Mouse (Mus musculus): Measurements from ENCODE around the gene Ppp3ca. TPM values are rescaled to one million over a fixed set of nuclear protein-coding genes. Genes with fewer than 3 reads are reported as not detected.

Ppp3ca gene
- polyA plus RNA-seq, 1 experiment from 2014 or later: 42.8 TPM

DNA sequence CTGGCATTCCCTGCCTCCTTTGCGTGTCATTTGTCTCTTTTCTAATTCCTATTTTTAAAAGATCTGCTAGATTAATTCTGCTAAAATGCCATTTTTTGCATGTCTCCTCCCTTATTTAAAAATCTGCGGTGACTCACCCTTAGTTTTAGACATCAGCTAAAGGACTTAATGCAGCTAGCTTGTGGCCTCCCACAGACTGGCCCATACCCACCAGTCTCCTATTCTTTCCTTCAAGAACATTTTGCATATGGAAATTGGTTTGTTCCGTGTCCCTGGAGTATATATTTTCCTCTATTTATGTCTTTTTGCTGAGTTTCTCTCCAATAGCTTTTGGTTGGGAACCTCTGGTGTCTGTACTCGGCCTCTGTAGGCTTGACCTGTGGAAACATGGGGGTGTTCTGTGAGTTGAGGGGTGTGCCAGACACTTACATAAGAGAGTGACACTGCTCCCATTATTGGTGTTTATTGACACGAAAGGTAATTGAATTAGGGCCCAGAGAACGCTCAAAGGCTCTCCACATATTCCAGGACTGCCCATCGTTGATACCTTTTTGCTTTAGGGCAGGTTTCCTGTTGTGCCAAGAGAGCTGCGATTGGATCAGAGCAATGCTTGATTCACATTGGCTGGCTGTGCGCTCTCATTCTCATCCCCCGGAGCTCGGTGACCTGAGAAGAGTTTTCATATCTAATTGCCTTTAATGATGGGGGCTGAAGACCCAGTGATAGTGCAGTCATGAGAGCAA is 163.2 kb downstream of the Ppp3ca start:
- H3K36me3 ChIP-seq (ENCODE audit: control insufficient read depth, insufficient read depth, low read length): no peaks in the 10 kb centered on the region
- H3K4me2 ChIP-seq (ENCODE audit: low read depth, low read length): no peak overlapping the region
- H3K4me3 ChIP-seq (replicated peaks; ENCODE audit: low read length): no peak overlapping the region
- H3K9me3 ChIP-seq (replicated peaks; ENCODE audit: control insufficient read depth, low read length): no peaks in the 10 kb centered on the region
- H3K27me3 ChIP-seq (ENCODE audit: control insufficient read depth, insufficient read depth, low read length): no peaks in the 10 kb centered on the region
- no peak overlapping the region for H3K27ac ChIP-seq (ENCODE audit: low read length)
- ATAC-seq (ENCODE audit: insufficient read depth, low FRiP score): no peak
- H3K4me1 ChIP-seq (ENCODE audit: control insufficient read depth, insufficient read depth, low read length): peaks cover 19% of the 10 kb centered on the region
- H3K9ac ChIP-seq (ENCODE audit: low read length): no peak overlapping the region
- WGBS: 67% methylated on average over 11 of the region's 11 CpGs

- H3K27me3 ChIP-seq (ENCODE audit: control insufficient read depth, insufficient read depth, low read length): no peaks in the 10 kb centered on the region
- peak overlapping the region; percentile 25; the same call in 1 of the 2 replicates for H3K4me2 ChIP-seq (ENCODE audit: low read depth, low read length)
- H3K9ac ChIP-seq (ENCODE audit: low read length): no peak overlapping the region
- no peak overlapping the region for H3K27ac ChIP-seq (ENCODE audit: low read length)
- ATAC-seq (ENCODE audit: insufficient read depth, low FRiP score): no peak
- H3K4me1 ChIP-seq (ENCODE audit: control insufficient read depth, insufficient read depth, low read length): peaks cover 19% of the 10 kb centered on the region
- 26% methylated on average over 5 of the region's 5 CpGs for WGBS
- H3K36me3 ChIP-seq (ENCODE audit: control insufficient read depth, insufficient read depth, low read length): no peaks in the 10 kb centered on the region
- H3K4me3 ChIP-seq (replicated peaks; ENCODE audit: low read length): no peak overlapping the region
- no peaks in the 10 kb centered on the region for H3K9me3 ChIP-seq (replicated peaks; ENCODE audit: control insufficient read depth, low read length)
Measured at GRCm38 (mm10) chr3:136833893-136834292, 164.0 kb downstream of the Ppp3ca start.

DNA sequence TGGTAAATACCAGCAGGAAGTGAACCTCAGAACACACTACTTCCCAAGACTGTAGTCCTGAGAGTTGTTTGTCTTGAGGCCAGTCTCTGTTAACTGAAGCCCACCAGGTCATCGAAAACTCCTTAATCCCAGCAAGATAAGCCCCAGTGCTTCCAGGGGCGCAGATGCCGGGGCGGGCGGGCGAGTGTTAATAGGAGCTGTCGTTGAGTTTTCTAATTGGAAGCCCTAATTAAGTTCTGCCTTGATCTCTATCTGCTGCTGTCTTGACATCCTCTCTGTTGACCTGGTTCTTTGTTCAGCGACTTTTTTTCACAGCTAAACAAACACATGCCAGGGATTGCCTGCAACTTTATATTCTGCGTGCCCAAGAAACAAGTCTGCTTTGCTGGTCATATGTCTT is 165.9 kb downstream of the Ppp3ca start:
- peak overlapping the region; percentile 57; the same call in 1 of the 2 replicates for H3K27ac ChIP-seq (ENCODE audit: low read length)
- no peaks in the 10 kb centered on the region for H3K36me3 ChIP-seq (ENCODE audit: control insufficient read depth, insufficient read depth, low read length)
- H3K4me2 ChIP-seq (ENCODE audit: low read depth, low read length): 0 out of 2 replicates have a peak overlapping the region, but pooled peaks have one; percentile 25
- H3K9ac ChIP-seq (ENCODE audit: low read length): no peak overlapping the region
- WGBS: 45% methylated on average over 9 of the region's 9 CpGs
- ATAC-seq (ENCODE audit: insufficient read depth, low FRiP score): no peak
- peaks cover 19% of the 10 kb centered on the region for H3K4me1 ChIP-seq (ENCODE audit: control insufficient read depth, insufficient read depth, low read length)
- no peak overlapping the region for H3K4me3 ChIP-seq (replicated peaks; ENCODE audit: low read length)
- no peaks in the 10 kb centered on the region for H3K9me3 ChIP-seq (replicated peaks; ENCODE audit: control insufficient read depth, low read length)
- H3K27me3 ChIP-seq (ENCODE audit: control insufficient read depth, insufficient read depth, low read length): no peaks in the 10 kb centered on the region

GRCm38 (mm10) chr3:136836319-136837193 is 166.6 kb downstream of the Ppp3ca start:
- no peak overlapping the region for H3K4me3 ChIP-seq (replicated peaks; ENCODE audit: low read length)
- H3K4me1 ChIP-seq (ENCODE audit: control insufficient read depth, insufficient read depth, low read length): peaks cover 19% of the 10 kb centered on the region
- H3K27ac ChIP-seq (ENCODE audit: low read length): peak overlapping the region; percentile 57; the same call in 1 of the 2 replicates
- WGBS: 51% methylated on average over 17 of the region's 17 CpGs
- H3K9ac ChIP-seq (ENCODE audit: low read length): no peak overlapping the region; the same call in 1 of the 2 replicates
- H3K36me3 ChIP-seq (ENCODE audit: control insufficient read depth, insufficient read depth, low read length): no peaks in the 10 kb centered on the region
- peak; percentile 78; the same call in 1 of the 2 replicates for ATAC-seq (ENCODE audit: insufficient read depth, low FRiP score)
- 0 out of 2 replicates have a peak overlapping the region, but pooled peaks have one; percentile 25 for H3K4me2 ChIP-seq (ENCODE audit: low read depth, low read length)
- no peaks in the 10 kb centered on the region for H3K9me3 ChIP-seq (replicated peaks; ENCODE audit: control insufficient read depth, low read length)
- H3K27me3 ChIP-seq (ENCODE audit: control insufficient read depth, insufficient read depth, low read length): no peaks in the 10 kb centered on the region

GRCm38 (mm10) chr3:136837589-136837988 is 167.7 kb downstream of the Ppp3ca start:
- Histone ChIP-seq H3K9me3 (replicated peaks; ENCODE audit: control insufficient read depth, low read length) (no peaks in the 10 kb centered on the region), H3K9ac (ENCODE audit: low read length) (no peak overlapping the region), H3K4me1 (ENCODE audit: control insufficient read depth, insufficient read depth, low read length) (peaks cover 19% of the 10 kb centered on the region), H3K36me3 (ENCODE audit: control insufficient read depth, insufficient read depth, low read length) (no peaks in the 10 kb centered on the region), H3K4me2 (ENCODE audit: low read depth, low read length) (no peak overlapping the region), H3K27ac (ENCODE audit: low read length) (no peak overlapping the region), H3K4me3 (replicated peaks; ENCODE audit: low read length) (no peak overlapping the region), H3K27me3 (ENCODE audit: control insufficient read depth, insufficient read depth, low read length) (no peaks in the 10 kb centered on the region)
- WGBS: 93% methylated on average over 3 of the region's 3 CpGs
- ATAC-seq (ENCODE audit: insufficient read depth, low FRiP score): no peak

DNA sequence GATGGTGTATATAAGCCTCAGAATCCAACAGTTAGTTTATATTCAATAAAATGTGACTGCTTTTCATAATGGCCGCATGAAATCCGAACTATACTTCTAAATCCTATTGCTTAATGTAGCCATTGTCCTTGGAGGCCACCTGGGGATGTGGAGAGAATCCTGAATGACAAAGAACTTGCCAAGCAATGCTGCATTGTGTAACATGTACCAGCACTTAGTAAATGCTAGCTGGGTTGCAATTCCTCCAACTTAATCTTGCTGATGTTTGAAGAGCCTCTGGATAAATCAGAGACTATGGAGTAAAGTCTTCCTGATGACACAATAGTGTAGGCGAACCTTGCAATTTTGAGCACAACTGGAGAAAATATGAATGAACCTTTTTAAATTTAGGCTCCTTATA is 171.4 kb downstream of the Ppp3ca start:
- no peaks in the 10 kb centered on the region for H3K36me3 ChIP-seq (ENCODE audit: control insufficient read depth, insufficient read depth, low read length)
- H3K9ac ChIP-seq (ENCODE audit: low read length): no peak overlapping the region
- H3K4me1 ChIP-seq (ENCODE audit: control insufficient read depth, insufficient read depth, low read length): peaks cover 3% of the 10 kb centered on the region; the same call in 1 of the 2 replicates
- no peak overlapping the region for H3K27ac ChIP-seq (ENCODE audit: low read length)
- no peak overlapping the region for H3K4me2 ChIP-seq (ENCODE audit: low read depth, low read length)
- no peaks in the 10 kb centered on the region for H3K9me3 ChIP-seq (replicated peaks; ENCODE audit: control insufficient read depth, low read length)
- no peak overlapping the region for H3K4me3 ChIP-seq (replicated peaks; ENCODE audit: low read length)
- no peak for ATAC-seq (ENCODE audit: insufficient read depth, low FRiP score)
- WGBS: 77% methylated on average over 3 of the region's 3 CpGs
- no peaks in the 10 kb centered on the region for H3K27me3 ChIP-seq (ENCODE audit: control insufficient read depth, insufficient read depth, low read length)

- Histone ChIP-seq H3K27me3 (ENCODE audit: control insufficient read depth, insufficient read depth, low read length) (no peaks in the 10 kb centered on the region), H3K9me3 (replicated peaks; ENCODE audit: control insufficient read depth, low read length) (no peaks in the 10 kb centered on the region), H3K4me3 (replicated peaks; ENCODE audit: low read length) (no peak overlapping the region), H3K9ac (ENCODE audit: low read length) (no peak overlapping the region), H3K27ac (ENCODE audit: low read length) (no peak overlapping the region), H3K4me1 (ENCODE audit: control insufficient read depth, insufficient read depth, low read length) (no peaks in the 10 kb centered on the region), H3K36me3 (ENCODE audit: control insufficient read depth, insufficient read depth, low read length) (no peaks in the 10 kb centered on the region), H3K4me2 (ENCODE audit: low read depth, low read length) (no peak overlapping the region)
- WGBS: 56% methylated on average over 1 of the region's 1 CpGs
- ATAC-seq (ENCODE audit: insufficient read depth, low FRiP score): no peak
Measured at GRCm38 (mm10) chr3:136842384-136842783, 172.5 kb downstream of the Ppp3ca start.

GRCm38 (mm10) chr3:136843811-136844491 is 174.0 kb downstream of the Ppp3ca start:
- ATAC-seq (ENCODE audit: insufficient read depth, low FRiP score): no peak
- no peaks in the 10 kb centered on the region for H3K9me3 ChIP-seq (replicated peaks; ENCODE audit: control insufficient read depth, low read length)
- H3K4me3 ChIP-seq (replicated peaks; ENCODE audit: low read length): no peak overlapping the region
- H3K27me3 ChIP-seq (ENCODE audit: control insufficient read depth, insufficient read depth, low read length): no peaks in the 10 kb centered on the region
- no peak overlapping the region for H3K9ac ChIP-seq (ENCODE audit: low read length)
- H3K4me1 ChIP-seq (ENCODE audit: control insufficient read depth, insufficient read depth, low read length): no peaks in the 10 kb centered on the region
- WGBS: 80% methylated on average over 7 of the region's 7 CpGs
- H3K4me2 ChIP-seq (ENCODE audit: low read depth, low read length): no peak overlapping the region
- no peaks in the 10 kb centered on the region for H3K36me3 ChIP-seq (ENCODE audit: control insufficient read depth, insufficient read depth, low read length)
- no peak overlapping the region for H3K27ac ChIP-seq (ENCODE audit: low read length)

Measured in stomach, embryonic 16.5 days (tissue).